Mouse (Mus musculus): ENCODE results near the gene Utp3. TPM values are rescaled to one million over a fixed set of nuclear protein-coding genes. Genes with fewer than 3 reads are reported as not detected.

Gene Utp3
- 9.3 and 14.0 TPM in 2 replicates for polyA plus RNA-seq (2012; rRNA removed)

- TF ChIP-seq CTCF (IDR thresholded peaks at IDR 0.05; ENCODE audit: extremely low read depth, insufficient read depth, insufficient read length, insufficient replicate concordance) (peak; percentile 88), POLR2A (IDR thresholded peaks at IDR 0.05; ENCODE audit: low read depth, low read length) (peak; percentile 82)
- H3K36me3 ChIP-seq (ENCODE audit: control insufficient read depth, insufficient read depth, low read length), result peaks cover 2% of the 10 kb centered on the region; the same call in 1 of the 2 replicates
- H3K4me3 ChIP-seq (ENCODE audit: extremely low read depth, insufficient read depth, insufficient read length), result peak within 1 kb of the TSS; percentile 85
- H3K4me1 ChIP-seq (ENCODE audit: control insufficient read depth, insufficient read depth, insufficient read length), result peaks cover 8% of the 10 kb centered on the region; the same call in 1 of the 2 replicates
- WGBS, result under 1% methylated on average over 76 of the region's 76 CpGs
- no peaks in the 10 kb centered on the region for H3K27me3 ChIP-seq (ENCODE audit: control insufficient read depth, insufficient read depth, low read length)
- DNase-seq (ENCODE audit: low read depth in 1 of 2, low spot score in 2 of 2), result peak; percentile 87 to 99
- H3K27ac ChIP-seq (ENCODE audit: insufficient read depth, low read length), result peak within 1 kb of the TSS; percentile 96
These were observed at the start of gene Utp3 for GRCm38 (mm10) chr5:88554086-88554886. TSS of gene Utp3 (plus strand) at chr5:88554462.

- Histone ChIP-seq H3K4me3 (ENCODE audit: extremely low read depth, insufficient read depth, insufficient read length) (no peak overlapping the region), H3K27ac (ENCODE audit: insufficient read depth, low read length) (no peak overlapping the region), H3K4me1 (ENCODE audit: control insufficient read depth, insufficient read depth, insufficient read length) (peaks cover 2% of the 10 kb centered on the region; the same call in 1 of the 2 replicates), H3K36me3 (ENCODE audit: control insufficient read depth, insufficient read depth, low read length) (no peaks in the 10 kb centered on the region), H3K27me3 (ENCODE audit: control insufficient read depth, insufficient read depth, low read length) (no peaks in the 10 kb centered on the region)
- TF ChIP-seq POLR2A (IDR thresholded peaks at IDR 0.05; ENCODE audit: low read depth, low read length), result no peak
- TF ChIP-seq CTCF (IDR thresholded peaks at IDR 0.05; ENCODE audit: extremely low read depth, insufficient read depth, insufficient read length, insufficient replicate concordance), result no peak
- peak in 1 of 2 experiments; percentile 32 for DNase-seq (ENCODE audit: low read depth in 1 of 2, low spot score in 2 of 2)
- WGBS, result 3% methylated on average over 1 of the region's 1 CpGs
These were observed 45.7 kb upstream of the Utp3 start for GRCm38 (mm10) chr5:88508555-88508954.

GRCm38 (mm10) chr5:88508990-88509389 is 45.3 kb upstream of the Utp3 start:
- DNase-seq (ENCODE audit: low read depth in 1 of 2, low spot score in 2 of 2), result no peak
- WGBS, result 63% methylated on average over 1 of the region's 1 CpGs
- Histone ChIP-seq H3K27me3 (ENCODE audit: control insufficient read depth, insufficient read depth, low read length) (no peaks in the 10 kb centered on the region), H3K4me1 (ENCODE audit: control insufficient read depth, insufficient read depth, insufficient read length) (peaks cover 2% of the 10 kb centered on the region; the same call in 1 of the 2 replicates), H3K4me3 (ENCODE audit: extremely low read depth, insufficient read depth, insufficient read length) (no peak overlapping the region), H3K36me3 (ENCODE audit: control insufficient read depth, insufficient read depth, low read length) (no peaks in the 10 kb centered on the region), H3K27ac (ENCODE audit: insufficient read depth, low read length) (peak overlapping the region; percentile 56)
- no peak for TF ChIP-seq CTCF (IDR thresholded peaks at IDR 0.05; ENCODE audit: extremely low read depth, insufficient read depth, insufficient read length, insufficient replicate concordance)
- no peak for TF ChIP-seq POLR2A (IDR thresholded peaks at IDR 0.05; ENCODE audit: low read depth, low read length)

GRCm38 (mm10) chr5:88519232-88519631 is 35.0 kb upstream of the Utp3 start:
- H3K4me1 ChIP-seq (ENCODE audit: control insufficient read depth, insufficient read depth, insufficient read length), result no peaks in the 10 kb centered on the region
- no peaks in the 10 kb centered on the region for H3K36me3 ChIP-seq (ENCODE audit: control insufficient read depth, insufficient read depth, low read length)
- H3K27me3 ChIP-seq (ENCODE audit: control insufficient read depth, insufficient read depth, low read length), result no peaks in the 10 kb centered on the region
- H3K4me3 ChIP-seq (ENCODE audit: extremely low read depth, insufficient read depth, insufficient read length), result no peak overlapping the region
- peak in 1 of 2 experiments; percentile 29 for DNase-seq (ENCODE audit: low read depth in 1 of 2, low spot score in 2 of 2)
- no peak overlapping the region for H3K27ac ChIP-seq (ENCODE audit: insufficient read depth, low read length)
- TF ChIP-seq POLR2A (IDR thresholded peaks at IDR 0.05; ENCODE audit: low read depth, low read length), result no peak
- TF ChIP-seq CTCF (IDR thresholded peaks at IDR 0.05; ENCODE audit: extremely low read depth, insufficient read depth, insufficient read length, insufficient replicate concordance), result no peak
- WGBS, result 2% methylated on average over 2 of the region's 2 CpGs

DNA sequence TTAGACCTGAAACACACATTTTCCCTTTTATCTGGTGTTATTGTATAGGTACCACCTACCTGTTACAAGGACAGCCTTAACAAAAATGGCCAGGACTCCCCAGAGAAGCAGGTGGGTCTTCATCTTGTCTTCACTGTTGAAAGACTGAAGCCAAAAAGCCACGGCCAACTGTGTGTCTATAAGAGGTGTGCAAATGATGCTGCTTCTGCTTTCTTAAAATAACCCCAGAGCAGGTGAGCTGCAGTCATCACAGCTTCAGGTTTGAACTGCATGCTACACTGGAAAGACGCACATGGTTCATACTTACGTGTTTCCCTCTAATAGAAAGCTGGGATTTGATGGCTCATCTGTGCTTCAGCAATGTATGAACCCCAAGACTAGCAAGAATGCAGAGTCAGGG is 26.6 kb upstream of the Utp3 start, which contains the start of gene Jchain:
Jchain (minus strand) TSS at position 235 of the 400 bp plus-strand sequence.
- no peak for DNase-seq (ENCODE audit: low read depth in 1 of 2, low spot score in 2 of 2)
- no peaks in the 10 kb centered on the region for H3K4me1 ChIP-seq (ENCODE audit: control insufficient read depth, insufficient read depth, insufficient read length)
- no peak within 1 kb of the TSS for H3K27ac ChIP-seq (ENCODE audit: insufficient read depth, low read length)
- no peak for TF ChIP-seq CTCF (IDR thresholded peaks at IDR 0.05; ENCODE audit: extremely low read depth, insufficient read depth, insufficient read length, insufficient replicate concordance)
- H3K27me3 ChIP-seq (ENCODE audit: control insufficient read depth, insufficient read depth, low read length), result no peaks in the 10 kb centered on the region
- 80% methylated on average over 3 of the region's 3 CpGs for WGBS
- no peaks in the 10 kb centered on the region for H3K36me3 ChIP-seq (ENCODE audit: control insufficient read depth, insufficient read depth, low read length)
- H3K4me3 ChIP-seq (ENCODE audit: extremely low read depth, insufficient read depth, insufficient read length), result no peak within 1 kb of the TSS

DNA sequence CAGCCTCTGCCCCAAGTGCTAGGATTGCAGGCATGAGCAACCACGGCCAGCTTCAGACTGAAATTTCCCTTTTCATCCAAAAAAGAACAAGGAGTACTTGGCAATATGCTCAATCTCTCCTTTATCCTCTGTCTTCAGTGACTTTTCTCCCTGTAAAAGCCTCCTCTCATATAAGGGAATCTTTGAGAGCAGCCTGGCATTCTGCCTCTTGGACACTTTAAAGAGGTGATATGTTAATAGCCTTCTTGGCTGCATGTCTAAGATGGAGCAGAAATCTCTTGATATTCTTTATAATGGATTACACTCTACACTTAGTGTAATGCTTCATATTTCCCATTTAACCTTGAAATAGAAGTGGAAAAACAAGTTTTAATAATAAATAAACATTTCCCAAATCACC is 23.4 kb upstream of the Utp3 start:
- H3K4me1 ChIP-seq (ENCODE audit: control insufficient read depth, insufficient read depth, insufficient read length), result peaks cover 2% of the 10 kb centered on the region; the same call in 1 of the 2 replicates
- WGBS, result 80% methylated on average over 1 of the region's 1 CpGs
- DNase-seq (ENCODE audit: low read depth in 1 of 2, low spot score in 2 of 2), result no peak
- H3K36me3 ChIP-seq (ENCODE audit: control insufficient read depth, insufficient read depth, low read length), result no peaks in the 10 kb centered on the region
- TF ChIP-seq CTCF (IDR thresholded peaks at IDR 0.05; ENCODE audit: extremely low read depth, insufficient read depth, insufficient read length, insufficient replicate concordance) (no peak), POLR2A (IDR thresholded peaks at IDR 0.05; ENCODE audit: low read depth, low read length) (no peak)
- no peak overlapping the region for H3K4me3 ChIP-seq (ENCODE audit: extremely low read depth, insufficient read depth, insufficient read length)
- no peak overlapping the region for H3K27ac ChIP-seq (ENCODE audit: insufficient read depth, low read length)
- no peaks in the 10 kb centered on the region for H3K27me3 ChIP-seq (ENCODE audit: control insufficient read depth, insufficient read depth, low read length)

DNA sequence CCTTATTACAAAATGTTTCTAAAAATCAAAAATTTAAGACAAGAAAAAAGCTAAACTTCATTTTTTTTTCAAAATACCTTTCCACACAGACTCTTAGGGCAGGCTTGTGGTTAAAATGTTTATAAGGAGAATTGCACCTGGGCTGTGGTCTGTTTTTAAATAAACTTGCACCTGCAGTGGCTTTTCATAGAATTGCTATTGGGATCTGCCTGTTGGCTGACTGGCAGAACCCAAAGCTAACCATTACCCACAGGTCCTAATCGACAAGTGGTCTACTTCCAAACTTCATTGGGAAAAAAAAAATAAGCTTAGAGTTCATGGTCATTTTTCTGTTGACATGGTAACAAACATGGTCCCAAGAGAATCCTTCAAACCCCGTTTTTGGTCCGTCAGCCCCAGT is 19.6 kb upstream of the Utp3 start:
- Histone ChIP-seq H3K4me1 (ENCODE audit: control insufficient read depth, insufficient read depth, insufficient read length) (peaks cover 2% of the 10 kb centered on the region; the same call in 1 of the 2 replicates), H3K27me3 (ENCODE audit: control insufficient read depth, insufficient read depth, low read length) (no peaks in the 10 kb centered on the region), H3K4me3 (ENCODE audit: extremely low read depth, insufficient read depth, insufficient read length) (no peak overlapping the region), H3K27ac (ENCODE audit: insufficient read depth, low read length) (no peak overlapping the region), H3K36me3 (ENCODE audit: control insufficient read depth, insufficient read depth, low read length) (no peaks in the 10 kb centered on the region)
- WGBS, result 22% methylated on average over 3 of the region's 3 CpGs
- TF ChIP-seq CTCF (IDR thresholded peaks at IDR 0.05; ENCODE audit: extremely low read depth, insufficient read depth, insufficient read length, insufficient replicate concordance) (no peak), POLR2A (IDR thresholded peaks at IDR 0.05; ENCODE audit: low read depth, low read length) (no peak)
- DNase-seq (ENCODE audit: low read depth in 1 of 2, low spot score in 2 of 2), result no peak
